Mouse (Mus musculus) heart, postnatal 4 days (tissue): ENCODE data around the gene Enpep. TPM values are rescaled to one million over a fixed set of nuclear protein-coding genes. Genes with fewer than 3 reads are reported as not detected.

Source experiments
- DNase-seq: peaks from one replicate; pipeline ENCODE4 v3.0.0; 2021
- total RNA-seq, 2 experiments: library from RNA; stranded (reverse); gene quantifications; 2 replicates each; pipeline ENCODE4 v1.2.3; 2021

Enpep gene
- total RNA-seq, 2 experiments from 2014 or later, result 8.3 to 8.8 TPM

DNA sequence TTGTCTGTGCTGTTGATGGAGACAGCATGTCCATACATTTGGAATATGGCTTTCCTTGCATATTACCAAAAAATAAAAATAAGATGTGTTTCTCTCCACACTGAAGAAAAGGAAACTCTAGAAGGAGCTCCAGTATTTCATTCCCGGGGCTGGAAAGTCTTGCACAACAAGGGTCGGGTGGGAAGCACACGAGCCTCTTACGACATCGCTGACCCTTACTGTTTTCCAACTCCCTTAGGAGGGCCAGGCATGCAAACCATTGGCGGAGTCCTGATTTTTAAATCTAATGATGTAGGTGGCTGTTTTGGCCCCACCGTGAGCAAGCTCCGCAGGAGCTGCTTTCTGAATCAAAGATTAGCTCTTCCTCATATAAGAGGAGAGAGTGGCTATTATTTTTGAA is 20.6 kb downstream of the Enpep start:
- no peak for DNase-seq

DNA sequence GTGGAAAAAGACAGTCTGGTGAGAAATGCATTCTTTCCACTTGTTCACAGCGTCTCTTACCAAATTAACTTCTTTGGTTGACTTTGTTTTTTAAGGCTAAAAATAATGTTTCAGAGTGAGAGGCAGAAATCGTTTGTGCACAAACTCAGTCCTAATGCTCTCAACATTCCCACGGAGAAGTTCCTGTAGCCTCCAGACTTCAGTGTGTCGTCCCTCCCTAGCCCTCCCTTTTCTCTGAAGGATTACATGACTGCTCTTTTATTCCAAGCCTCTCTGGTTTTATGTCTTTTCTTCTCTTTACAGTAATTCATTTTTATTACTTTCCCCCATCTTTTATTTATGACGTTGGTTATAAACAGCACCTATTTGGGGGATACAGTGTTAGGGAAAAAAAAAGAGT is 22.6 kb downstream of the Enpep start:
- DNase-seq, result no peak

DNA sequence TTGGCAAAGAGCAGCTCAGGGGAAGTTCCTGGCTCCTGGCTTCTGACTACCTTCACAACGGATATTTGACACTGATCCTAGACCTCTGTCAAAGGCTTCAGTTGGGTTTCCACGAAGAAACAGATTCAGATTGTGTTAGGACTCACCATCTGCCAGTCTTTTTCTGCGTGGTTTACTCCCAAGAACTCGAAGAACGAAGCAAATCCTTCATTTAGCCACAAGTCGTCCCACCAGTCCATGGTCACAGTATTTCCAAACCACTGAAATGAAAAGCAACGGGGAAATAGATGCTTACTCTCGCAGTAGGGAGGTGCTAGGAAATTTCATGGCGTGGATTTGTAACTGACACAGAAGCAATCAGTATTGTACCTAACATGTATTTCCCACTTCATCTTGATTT is 23.6 kb downstream of the Enpep start:
- DNase-seq, result no peak

DNA sequence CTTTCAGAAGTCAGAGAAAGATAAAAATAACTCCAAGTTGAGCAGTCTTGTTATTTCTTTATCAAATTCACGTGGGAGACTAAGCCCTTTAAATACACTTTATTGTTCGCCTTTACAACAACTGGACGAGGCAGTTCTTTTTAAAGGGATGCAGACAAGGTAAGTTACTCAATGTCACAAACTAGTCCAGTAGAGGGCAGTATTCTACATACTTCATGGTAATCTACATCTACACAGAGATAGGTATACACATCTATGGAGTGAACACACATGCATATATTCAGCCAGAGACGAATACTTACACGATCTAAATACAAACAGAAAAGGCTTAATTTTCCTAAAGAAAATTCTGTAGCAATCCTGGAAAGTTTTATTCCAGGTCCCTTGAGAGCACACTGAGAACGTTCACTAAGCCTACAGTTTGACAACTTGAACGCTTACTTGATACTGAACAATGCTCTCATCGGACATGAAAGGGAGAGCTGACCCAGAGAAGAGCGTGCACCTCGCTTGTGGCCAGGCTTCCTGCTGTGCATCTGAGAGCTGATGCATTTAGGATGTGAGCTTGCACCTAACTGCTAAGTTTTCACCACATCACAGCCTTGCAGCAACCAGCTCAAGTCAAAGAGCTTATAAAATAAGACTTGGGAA is 24.3 kb downstream of the Enpep start:
- no peak for DNase-seq

DNA sequence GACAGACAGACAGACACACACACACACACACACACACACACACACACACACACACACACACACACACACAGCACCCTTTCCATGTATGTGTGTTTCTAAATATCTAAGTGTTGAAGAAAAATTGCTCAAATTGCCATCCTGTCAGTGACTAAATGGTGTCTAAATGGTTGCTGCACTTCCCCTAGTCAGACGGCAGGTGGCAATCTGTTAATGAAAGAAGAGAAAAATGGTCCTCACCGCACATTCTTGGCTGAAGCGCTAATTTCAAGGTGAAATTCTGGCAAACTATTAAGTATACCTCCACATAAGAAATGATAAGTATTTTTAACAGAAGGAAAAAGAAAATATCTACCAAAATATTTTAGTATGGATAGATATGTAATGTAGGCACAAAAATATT is 28.6 kb downstream of the Enpep start:
- peak; percentile 47 for DNase-seq

DNA sequence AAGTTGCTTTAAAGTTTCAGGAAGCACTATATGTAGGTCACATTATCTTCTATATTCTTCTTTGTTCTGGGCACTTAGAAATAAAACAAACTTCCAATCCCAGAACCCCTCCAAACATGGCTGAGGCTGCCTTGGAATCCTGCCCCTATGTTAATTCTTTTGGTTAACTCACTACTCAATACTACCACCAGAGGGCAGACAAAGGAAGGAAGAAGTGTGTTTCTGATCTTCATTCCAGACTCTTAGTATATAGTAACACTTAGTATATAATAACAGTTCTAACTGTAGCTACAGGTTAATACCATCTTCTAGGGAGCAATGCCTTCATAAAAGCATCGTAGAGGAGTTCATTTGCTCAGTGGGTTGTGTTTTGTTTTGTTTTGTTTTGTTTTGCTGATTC is 32.6 kb downstream of the Enpep start:
- peak; percentile 19 for DNase-seq

DNA sequence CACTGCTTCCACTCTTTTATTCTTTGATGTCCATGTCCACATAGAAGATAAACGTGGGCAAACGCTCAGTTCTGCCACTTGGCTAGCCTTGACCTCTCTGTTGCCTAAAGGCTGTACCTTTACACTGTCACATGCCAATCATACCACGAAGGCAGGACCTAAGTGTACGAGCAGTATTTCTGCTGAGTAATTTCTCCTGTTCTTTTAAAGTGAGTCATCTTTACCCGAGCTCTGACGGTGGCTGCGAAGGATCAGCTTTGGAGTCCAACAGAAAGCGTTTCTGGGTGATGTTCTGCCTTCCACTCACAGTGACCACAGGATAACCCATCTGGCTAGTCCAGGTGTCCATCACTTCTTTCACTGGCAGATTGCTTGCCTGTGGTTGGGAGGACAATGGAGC is 33.9 kb downstream of the Enpep start:
- DNase-seq, result no peak

DNA sequence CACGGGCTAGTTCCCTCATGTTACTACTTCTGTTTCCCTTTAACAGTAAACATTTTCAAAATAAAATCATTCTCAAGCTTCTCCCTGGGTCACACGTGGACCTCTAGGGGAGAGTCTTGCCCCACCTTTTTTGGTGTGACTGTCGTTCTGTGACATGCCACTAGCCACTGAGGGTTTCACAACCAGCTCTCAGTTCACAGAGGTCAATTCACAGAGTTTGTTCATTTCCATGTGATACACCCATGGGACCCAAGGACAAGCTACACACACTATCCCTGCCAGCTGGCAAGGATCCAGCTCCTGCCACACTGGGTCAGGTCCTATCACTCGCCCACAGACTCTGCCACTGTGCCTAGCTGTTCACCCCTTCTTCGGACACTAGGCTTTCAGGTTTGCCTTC is 35.5 kb downstream of the Enpep start:
- peak; percentile 60 for DNase-seq

DNA sequence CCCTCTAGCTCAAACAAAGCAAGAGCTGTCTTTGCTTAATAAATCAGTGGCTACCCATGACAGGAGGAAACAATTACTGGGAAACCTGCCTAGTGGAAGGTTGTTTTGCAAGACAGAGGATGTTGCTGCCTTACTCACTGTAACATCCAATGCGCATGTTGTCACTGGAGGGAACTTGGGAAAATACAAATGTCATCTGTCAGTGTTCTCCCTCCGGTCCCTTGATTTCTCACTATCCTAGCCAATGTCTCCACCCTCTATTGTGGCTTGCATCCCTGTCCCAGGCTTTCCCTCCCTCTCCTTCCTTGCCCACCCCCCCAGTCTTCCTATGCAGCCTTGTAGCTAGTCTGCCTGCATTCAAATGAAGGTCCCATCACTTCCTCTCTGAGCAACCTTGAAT is 36.6 kb downstream of the Enpep start:
- no peak for DNase-seq

DNA sequence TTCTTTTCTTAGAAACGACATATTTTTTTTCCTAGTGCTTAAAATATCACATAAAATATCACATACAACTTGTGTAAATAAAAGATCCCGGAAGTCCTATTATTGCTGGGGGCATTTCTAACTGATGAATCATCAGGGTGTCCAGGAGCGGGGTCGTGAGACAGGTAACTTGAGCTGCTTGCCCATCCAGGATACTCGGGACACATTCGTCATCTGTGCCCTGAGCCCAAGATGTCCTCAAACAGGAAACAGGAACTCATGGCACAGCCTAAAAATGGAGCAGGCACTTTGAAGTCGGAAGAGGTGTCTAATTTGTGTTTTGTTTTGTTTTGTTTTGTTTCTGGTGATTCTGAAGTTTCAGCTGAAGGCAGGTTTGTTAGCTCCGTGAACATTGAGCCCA is 43.0 kb downstream of the Enpep start:
- no peak for DNase-seq

DNA sequence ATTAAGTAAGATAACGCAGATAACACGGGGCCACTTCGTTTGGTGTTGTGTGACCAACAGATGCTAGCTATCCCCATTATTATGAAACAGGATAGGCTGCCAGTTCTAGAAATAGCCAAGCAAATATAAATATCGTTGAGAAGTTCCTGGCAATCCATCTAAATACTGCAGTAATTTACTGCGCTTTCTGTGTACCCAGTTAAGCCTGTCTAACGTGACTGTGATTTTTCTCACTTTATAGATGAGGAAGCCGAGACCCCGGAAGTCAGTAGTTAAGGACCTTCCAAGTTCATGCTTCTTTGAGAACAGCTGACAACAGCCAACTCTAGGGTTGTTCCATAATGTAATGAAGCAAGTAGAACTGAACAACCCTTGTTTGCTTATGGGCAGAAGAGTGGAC is 45.4 kb downstream of the Enpep start:
- DNase-seq, result no peak

DNA sequence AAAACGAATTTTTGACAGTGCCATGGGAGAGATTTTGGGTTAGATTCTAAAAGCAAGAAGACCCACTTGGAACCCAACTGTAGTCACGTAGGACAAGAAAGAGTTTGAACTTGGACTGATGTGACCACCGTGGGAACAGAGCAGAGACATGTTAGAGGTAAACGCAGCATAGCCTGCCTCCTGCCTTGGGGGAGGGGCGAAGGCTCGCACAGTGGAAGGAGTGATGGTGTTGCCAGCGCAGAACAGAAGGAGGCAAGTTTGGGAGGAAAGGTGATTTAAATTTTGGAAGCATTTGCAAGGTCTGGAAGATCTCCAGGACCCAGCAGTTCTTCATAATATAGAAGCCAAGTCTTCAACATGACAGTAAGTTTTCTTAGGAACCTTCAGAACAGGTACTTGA is 46.1 kb downstream of the Enpep start:
- no peak for DNase-seq

DNA sequence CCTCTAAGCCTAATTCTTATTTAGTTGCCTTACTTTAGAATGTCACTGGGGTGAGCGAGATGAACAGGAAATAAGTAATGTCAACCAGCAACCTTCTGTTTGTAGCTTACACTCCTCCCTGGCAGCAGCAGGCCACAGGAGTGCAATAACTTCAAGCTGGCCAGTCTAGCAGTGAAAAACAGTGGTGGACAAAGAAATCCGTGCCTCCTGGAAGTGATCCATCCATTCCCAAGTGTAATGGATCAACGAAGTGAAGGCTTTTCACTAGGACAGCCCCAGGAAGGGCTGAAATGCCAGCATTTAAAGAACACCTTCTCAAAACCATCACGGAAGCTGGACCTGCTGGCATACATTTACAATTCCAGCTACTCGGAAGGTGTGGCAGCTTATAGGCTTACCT is 48.2 kb downstream of the Enpep start:
- no peak for DNase-seq

DNA sequence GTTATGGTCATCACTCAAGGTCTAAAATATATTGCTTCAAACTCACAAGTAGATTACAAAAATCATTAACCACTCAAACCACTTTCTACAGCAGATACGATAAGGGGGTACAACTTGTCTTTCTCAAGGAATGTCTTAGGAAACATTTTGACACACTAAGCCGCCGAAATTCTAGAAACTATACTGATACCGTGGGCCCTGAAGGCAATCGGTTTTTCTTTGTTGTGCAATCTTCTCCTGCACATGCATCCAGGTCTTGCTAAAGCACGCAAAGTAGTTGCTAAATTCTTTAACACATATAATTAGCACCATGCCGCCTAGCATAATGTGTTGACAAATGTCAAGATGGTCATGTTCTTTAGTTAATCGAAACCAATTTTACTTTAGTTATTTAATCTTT is 53.1 kb downstream of the Enpep start:
- no peak for DNase-seq

DNA sequence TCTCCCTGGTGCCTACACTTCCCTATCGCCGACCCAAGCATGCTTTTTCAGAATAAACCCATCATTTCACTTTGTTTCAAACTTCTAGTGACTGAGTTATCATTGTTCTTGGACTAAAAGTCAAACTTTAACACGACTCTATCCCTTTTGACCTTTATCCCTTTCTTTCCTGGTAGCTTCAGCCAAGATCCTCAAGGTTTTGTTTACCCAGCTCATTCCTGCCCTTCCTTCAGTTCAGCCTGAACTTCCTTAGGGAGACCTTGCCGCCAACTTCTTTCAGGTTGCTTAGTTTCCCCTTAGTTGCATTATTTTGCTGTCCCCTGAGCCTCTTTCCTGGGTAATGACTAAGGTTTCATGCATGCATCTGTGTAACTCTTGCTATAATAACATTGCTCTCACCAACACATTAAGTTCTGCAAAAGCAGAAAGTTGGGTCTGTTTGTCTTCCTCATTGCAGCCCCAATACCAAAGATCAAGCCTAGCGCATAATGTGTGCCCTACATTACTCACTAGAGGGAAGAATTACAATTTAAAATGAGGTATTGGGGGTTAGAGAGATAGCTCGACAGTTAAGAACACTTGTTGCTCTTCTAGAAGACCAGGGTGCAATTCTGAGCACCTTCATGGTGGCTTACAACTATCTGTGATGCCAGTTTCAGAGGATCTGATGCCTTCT is 59.2 kb downstream of the Enpep start:
- no peak for DNase-seq

DNA sequence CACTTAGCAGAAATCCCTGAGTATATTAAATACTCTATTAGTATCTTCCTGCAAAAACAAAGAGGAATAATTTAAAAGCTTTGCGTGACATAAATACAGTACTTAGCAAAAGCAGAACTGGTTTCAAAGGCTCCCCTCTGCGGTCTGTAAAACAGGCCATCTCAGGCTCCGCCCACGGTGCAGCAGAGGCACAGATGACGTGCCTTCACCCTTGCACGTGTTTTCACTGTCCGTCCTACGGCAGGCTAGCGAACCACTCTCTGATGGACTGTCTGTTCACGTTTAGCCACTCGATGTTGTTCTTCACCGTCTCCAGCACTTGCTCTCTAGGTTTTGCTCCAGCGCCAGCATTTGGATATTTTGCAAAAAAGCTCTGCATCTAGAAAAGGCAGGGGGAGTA is 62.5 kb downstream of the Enpep start:
- DNase-seq, result no peak

DNA sequence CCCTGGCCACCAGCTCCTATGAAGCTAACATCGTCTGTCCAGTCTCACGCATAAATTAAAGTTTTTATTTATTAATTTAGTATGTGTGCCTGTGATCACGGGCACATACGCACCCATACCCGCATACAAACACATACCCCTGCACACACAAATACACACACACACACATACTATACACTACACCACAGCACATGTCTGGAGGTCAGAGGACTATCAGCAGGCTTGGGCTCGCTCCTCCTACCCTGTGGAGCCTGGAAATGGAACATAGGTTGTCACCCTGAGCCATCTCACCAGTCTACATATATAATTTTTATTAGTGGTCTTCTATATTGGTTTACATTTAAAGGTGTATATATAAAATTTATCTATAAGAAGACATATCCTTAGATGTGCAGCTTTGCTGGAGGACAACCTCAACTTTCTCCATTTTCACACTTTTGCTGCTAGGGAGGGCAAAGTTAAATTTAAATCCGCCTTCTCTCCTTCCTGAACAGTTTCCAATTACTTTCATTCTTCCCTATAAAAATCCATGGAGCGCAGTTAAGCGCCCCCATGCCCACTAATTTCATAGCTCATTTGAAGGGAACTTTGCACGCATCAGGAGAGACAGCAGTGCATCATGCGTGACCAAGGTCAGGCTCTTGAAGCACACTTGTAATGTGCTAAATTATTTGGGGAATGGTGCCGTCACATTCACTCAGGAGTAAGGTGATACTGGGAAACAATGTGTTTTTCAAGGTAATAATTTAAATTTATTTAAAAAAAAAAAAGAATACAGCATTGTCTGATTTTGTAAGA is 63.4 kb downstream of the Enpep start:
- DNase-seq, result no peak

DNA sequence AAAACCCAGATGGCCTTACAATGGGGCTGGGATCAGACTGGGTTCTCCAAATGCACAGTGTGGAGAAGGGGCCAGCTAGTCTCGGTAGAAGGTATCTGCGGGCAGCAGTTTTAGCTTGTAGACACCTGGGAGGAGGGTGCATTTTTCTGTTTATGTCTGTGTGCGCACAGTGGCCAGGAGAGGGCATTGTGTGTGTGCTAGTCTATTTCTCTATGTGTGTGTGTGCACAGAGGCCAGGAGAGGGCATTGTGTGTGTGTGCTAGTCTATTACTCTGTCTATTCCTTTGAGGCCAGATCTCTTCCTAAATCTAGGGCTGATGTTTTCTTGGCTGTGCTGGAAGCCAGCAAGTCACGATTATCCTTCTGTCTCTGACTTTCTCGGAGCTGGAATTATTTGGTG is 74.0 kb downstream of the Enpep start:
- DNase-seq, result no peak

DNA sequence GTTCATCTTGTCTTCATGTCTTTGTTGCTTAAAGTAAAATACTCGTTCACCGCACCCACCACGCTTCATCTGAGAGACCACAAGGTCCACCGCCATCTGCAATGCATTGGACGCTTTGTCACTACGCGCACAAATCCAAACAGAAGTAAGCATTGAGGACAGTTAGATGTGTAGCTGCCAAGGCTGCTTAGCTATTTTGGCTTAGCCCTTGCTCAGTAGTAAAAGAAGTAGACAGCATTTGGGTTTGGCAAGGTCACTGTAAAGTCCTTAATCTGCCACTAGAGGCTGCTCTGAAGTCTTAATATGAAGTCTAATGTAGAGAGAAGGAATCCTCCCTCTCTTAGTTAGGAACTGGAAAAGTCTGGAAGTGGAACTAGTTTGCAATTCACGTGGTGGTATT is 75.8 kb downstream of the Enpep start:
- peak; percentile 12 for DNase-seq

DNA sequence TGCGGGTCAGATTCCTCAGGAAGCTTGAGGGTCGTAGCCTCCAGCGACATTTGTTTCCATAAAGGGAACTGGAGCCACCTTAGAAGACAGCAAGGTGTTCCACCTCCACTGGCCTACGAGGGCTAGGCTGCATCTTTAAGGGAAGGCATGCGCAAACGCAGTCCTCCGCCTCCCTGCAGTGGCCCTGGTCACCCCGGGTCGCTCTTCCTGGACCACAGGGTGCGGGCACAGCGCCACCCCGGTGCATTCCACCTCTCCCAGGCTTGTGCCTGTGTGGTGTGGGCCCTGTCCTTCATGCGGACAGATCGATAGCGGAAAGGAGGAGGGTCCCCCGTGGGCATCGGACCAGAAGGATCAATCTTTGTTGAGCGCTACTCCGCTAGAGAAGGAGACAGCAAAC is 76.2 kb downstream of the Enpep start:
- DNase-seq, result peak; percentile 5

DNA sequence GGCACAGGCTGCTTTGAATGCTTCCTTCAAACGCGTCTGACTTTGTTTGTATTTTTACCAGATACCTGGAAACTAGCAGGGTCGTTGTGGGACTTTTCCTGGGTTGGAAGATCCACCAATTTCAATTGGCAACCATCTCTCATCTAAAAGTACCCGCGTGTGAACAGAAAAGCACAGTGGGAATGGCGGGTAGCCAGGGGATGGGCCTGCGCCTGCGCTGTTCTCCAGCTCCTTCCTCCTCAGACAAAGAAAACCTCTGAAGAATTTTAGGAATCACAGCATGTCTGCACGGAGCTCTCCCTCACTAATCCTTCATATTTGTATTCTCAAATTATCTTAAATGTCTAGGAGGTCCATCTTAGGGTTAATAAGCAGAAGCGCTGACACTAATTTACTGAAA is 78.3 kb downstream of the Enpep start:
- DNase-seq, result no peak

DNA sequence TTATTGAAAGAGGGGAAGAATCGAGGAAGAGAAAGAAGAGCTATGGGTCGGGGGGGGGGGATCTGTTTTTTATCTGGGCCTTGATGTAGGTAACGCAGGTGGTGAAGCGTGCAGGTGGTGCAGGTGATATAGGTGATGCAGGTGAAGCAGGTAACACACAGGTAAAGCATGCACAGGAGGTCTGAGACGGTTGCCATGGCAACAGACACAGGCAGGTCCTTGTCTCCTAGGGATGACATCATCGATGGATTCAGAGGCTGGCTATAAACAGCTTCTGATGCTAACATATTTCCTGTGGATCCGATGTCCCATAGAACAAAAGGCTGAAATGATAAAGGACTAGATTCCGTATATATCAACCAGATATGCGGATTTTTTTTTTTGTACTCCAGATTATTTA is 81.5 kb downstream of the Enpep start:
- no peak for DNase-seq

DNA sequence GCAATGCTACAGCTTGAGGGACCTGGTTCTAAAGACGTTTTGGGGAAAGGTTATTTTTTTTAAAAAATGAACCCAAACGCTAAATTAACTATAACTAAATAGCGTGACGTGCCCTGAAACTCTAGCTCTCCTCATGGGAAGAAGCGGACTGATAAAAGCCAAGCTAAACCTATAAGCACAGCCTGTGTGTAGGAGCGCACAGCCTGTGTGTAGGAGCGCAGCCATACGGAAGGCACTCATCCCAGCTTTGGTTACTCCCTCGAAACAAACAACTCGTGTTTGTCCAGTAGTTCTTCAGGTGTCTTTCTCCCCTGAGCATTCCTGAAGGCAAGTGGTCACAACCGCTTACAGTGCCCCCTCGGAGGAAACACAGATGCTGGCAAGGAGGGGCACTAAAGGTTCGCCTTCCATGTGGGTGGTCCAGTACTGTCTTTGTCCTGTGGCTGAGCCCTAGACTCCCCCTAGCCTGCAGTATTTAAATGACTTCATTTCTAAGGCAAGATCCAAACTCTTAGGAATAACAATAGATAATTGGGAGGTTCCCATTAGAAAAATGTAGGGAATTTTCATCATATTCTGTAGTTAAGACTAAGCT is 93.8 kb downstream of the Enpep start:
- DNase-seq, result no peak

DNA sequence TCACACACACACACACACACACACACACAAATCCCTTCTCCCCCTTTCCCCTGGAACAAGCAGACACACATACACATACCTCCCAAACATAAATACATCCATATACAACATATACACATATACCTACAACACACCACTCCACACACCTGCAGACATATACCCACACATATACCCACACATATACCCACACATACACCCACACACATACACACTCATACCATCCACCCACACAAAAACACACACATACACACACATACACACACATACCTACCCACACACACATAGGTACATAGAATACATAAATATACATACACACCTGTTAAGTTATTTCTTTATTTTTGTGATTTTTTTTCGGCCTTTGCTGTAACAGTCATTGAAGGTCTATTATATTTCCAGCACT is 94.5 kb downstream of the Enpep start:
- no peak for DNase-seq
